Comparison of ENCODE assay signal across 8 mouse cellular contexts in genomic region chr16:26371325-26372053, GRCm38 (mm10). TPM values are rescaled to one million over a fixed set of nuclear protein-coding genes. Genes with fewer than 3 reads are reported as not detected.
DNase-seq lines count a peak whose midpoint lies in the region; ATAC-seq and TF ChIP-seq lines count a peak whose summit lies in the region.

Gene Cldn1, minus strand, starts transcription at chr16:26371841.

- peaks cover 9% of the 10 kb centered on the region; the same call in 1 of the 2 replicates for H3K4me1 ChIP-seq in forebrain, embryonic 15.5 days
- no peaks in the 10 kb centered on the region for H3K4me1 ChIP-seq in liver, embryonic 16.5 days (ENCODE audit: control insufficient read depth, low read depth, low read length)
- H3K4me1 ChIP-seq in neural tube, embryonic 12.5 days: peaks cover 5% of the 10 kb centered on the region; the same call in 1 of the 2 replicates
- H3K4me1 ChIP-seq in stomach, embryonic 16.5 days (ENCODE audit: control insufficient read depth, insufficient read depth, low read length): no peaks in the 10 kb centered on the region

- DNase-seq in cerebellum, adult 11-12 months: peak; percentile 18
- DNase-seq in heart, postnatal 10 days: peak; percentile 78 to 87
- peak; percentile 1 for DNase-seq in large intestine, adult 2 months (ENCODE audit: low read depth, low spot score)

- no peaks in the 10 kb centered on the region for H3K79me2 ChIP-seq in C2C12 (ENCODE audit: control insufficient read depth, insufficient read depth)

- no peaks in the 10 kb centered on the region for H3K79me3 ChIP-seq in C2C12 (ENCODE audit: low read depth)

- 2% methylated on average over 33 of the region's 33 CpGs for WGBS in forebrain, embryonic 15.5 days
- 4% methylated on average over 33 of the region's 33 CpGs for WGBS in large intestine, adult 2 months
- WGBS in liver, embryonic 16.5 days (ENCODE audit: insufficient replicate concordance): 4% methylated on average over 31 of the region's 33 CpGs
- WGBS in neural tube, embryonic 12.5 days: 3% methylated on average over 33 of the region's 33 CpGs
- 4% methylated on average over 33 of the region's 33 CpGs for WGBS in stomach, embryonic 16.5 days

- peak within 1 kb of the TSS; percentile 28 for H3K9ac ChIP-seq in forebrain, embryonic 15.5 days (replicated peaks)
- H3K9ac ChIP-seq in liver, embryonic 16.5 days (ENCODE audit: low read depth, low read length): peak within 1 kb of the TSS; percentile 66
- peak within 1 kb of the TSS; percentile 33 for H3K9ac ChIP-seq in neural tube, embryonic 12.5 days
- peak within 1 kb of the TSS; percentile 69 for H3K9ac ChIP-seq in stomach, embryonic 16.5 days (ENCODE audit: low read length)

- H3K4me2 ChIP-seq in forebrain, embryonic 15.5 days (replicated peaks): peak within 1 kb of the TSS; percentile 74
- H3K4me2 ChIP-seq in liver, embryonic 16.5 days (ENCODE audit: low read depth, low read length): peak within 1 kb of the TSS; percentile 16; the same call in 1 of the 2 replicates
- peak within 1 kb of the TSS; percentile 86 for H3K4me2 ChIP-seq in neural tube, embryonic 12.5 days (replicated peaks)
- peak within 1 kb of the TSS; percentile 91 for H3K4me2 ChIP-seq in stomach, embryonic 16.5 days (ENCODE audit: low read depth, low read length)

- no peak within 1 kb of the TSS for H3K4me3 ChIP-seq in C2C12 (ENCODE audit: insufficient read depth, poor library complexity, severe bottlenecking)
- H3K4me3 ChIP-seq in forebrain, embryonic 15.5 days: peak within 1 kb of the TSS; percentile 44
- H3K4me3 ChIP-seq in liver, embryonic 16.5 days (ENCODE audit: low read depth, low read length): peak within 1 kb of the TSS; percentile 57
- H3K4me3 ChIP-seq in neural tube, embryonic 12.5 days: peak within 1 kb of the TSS; percentile 39
- H3K4me3 ChIP-seq in stomach, embryonic 16.5 days (replicated peaks; ENCODE audit: low read length): peak within 1 kb of the TSS; percentile 58

- peaks cover 5% of the 10 kb centered on the region for H3K27me3 ChIP-seq in C2C12 (ENCODE audit: control insufficient read depth, insufficient read depth, insufficient read length)
- H3K27me3 ChIP-seq in forebrain, embryonic 15.5 days: no peaks in the 10 kb centered on the region
- no peaks in the 10 kb centered on the region; the same call in 1 of the 2 replicates for H3K27me3 ChIP-seq in liver, embryonic 16.5 days (ENCODE audit: control insufficient read depth, insufficient read depth, low read depth, low read length)
- H3K27me3 ChIP-seq in neural tube, embryonic 12.5 days (replicated peaks): no peaks in the 10 kb centered on the region
- H3K27me3 ChIP-seq in stomach, embryonic 16.5 days (ENCODE audit: control insufficient read depth, insufficient read depth, low read length): no peaks in the 10 kb centered on the region

- no peak within 1 kb of the TSS for H3ac ChIP-seq in C2C12 (ENCODE audit: control insufficient read depth, insufficient read length, low read depth)

- peak; percentile 86 for TF ChIP-seq CTCF in C2C12 (IDR thresholded peaks at IDR 0.05; ENCODE audit: control insufficient read depth, insufficient read depth, insufficient read length)

- ATAC-seq in forebrain, embryonic 15.5 days (replicated peaks): peak; percentile 90
- peak; percentile 40 for ATAC-seq in liver, embryonic 16.5 days (ENCODE audit: low read depth)
- ATAC-seq in neural tube, embryonic 12.5 days (ENCODE audit: low FRiP score, low read depth): peak; percentile 89
- ATAC-seq in stomach, embryonic 16.5 days (ENCODE audit: insufficient read depth, low FRiP score): peak; percentile 84

- no peaks in the 10 kb centered on the region for H3K9me3 ChIP-seq in forebrain, embryonic 15.5 days
- no peaks in the 10 kb centered on the region for H3K9me3 ChIP-seq in liver, embryonic 16.5 days (replicated peaks; ENCODE audit: control insufficient read depth, low read length)
- no peaks in the 10 kb centered on the region for H3K9me3 ChIP-seq in neural tube, embryonic 12.5 days
- no peaks in the 10 kb centered on the region for H3K9me3 ChIP-seq in stomach, embryonic 16.5 days (replicated peaks; ENCODE audit: control insufficient read depth, low read length)

- no peak within 1 kb of the TSS for H3K27ac ChIP-seq in forebrain, embryonic 15.5 days (replicated peaks)
- H3K27ac ChIP-seq in liver, embryonic 16.5 days (ENCODE audit: low read length): peak within 1 kb of the TSS; percentile 54
- H3K27ac ChIP-seq in neural tube, embryonic 12.5 days: no peak within 1 kb of the TSS
- no peak within 1 kb of the TSS for H3K27ac ChIP-seq in stomach, embryonic 16.5 days (ENCODE audit: low read length)

- intact Hi-C loops in heart, postnatal 10 days (cut with DNase I): loop anchor here (1.0 to 5.0 kb wide), 3 partner anchors 119 to 408 kb away; no protein-coding TSS in a partner anchor

- H3K36me3 ChIP-seq in C2C12 (ENCODE audit: control insufficient read depth, insufficient read depth): no peaks in the 10 kb centered on the region
- no peaks in the 10 kb centered on the region for H3K36me3 ChIP-seq in forebrain, embryonic 15.5 days
- no peaks in the 10 kb centered on the region for H3K36me3 ChIP-seq in liver, embryonic 16.5 days (ENCODE audit: control insufficient read depth, insufficient read depth)
- no peaks in the 10 kb centered on the region for H3K36me3 ChIP-seq in neural tube, embryonic 12.5 days
- H3K36me3 ChIP-seq in stomach, embryonic 16.5 days (ENCODE audit: control insufficient read depth, insufficient read depth, low read length): no peaks in the 10 kb centered on the region

TF ChIP-seq in C2C12, 6 proteins besides CTCF, POLR2A, EP300 and RAD21:
- no peak for TF ChIP-seq FOSL1 (IDR thresholded peaks at IDR 0.05; ENCODE audit: insufficient read depth, low read length, poor library complexity, severe bottlenecking)
- no peak for TF ChIP-seq MYOG (IDR thresholded peaks at IDR 0.05; ENCODE audit: control insufficient read depth, extremely low read depth, insufficient read length)
- no peak for TF ChIP-seq MAX (IDR thresholded peaks at IDR 0.05)
- TF ChIP-seq MYOD1 (IDR thresholded peaks at IDR 0.05; ENCODE audit: control insufficient read depth, insufficient read length, low read depth): no peak
- TF ChIP-seq USF1 (IDR thresholded peaks at IDR 0.05; ENCODE audit: low read depth): no peak
- TF ChIP-seq CEBPB (IDR thresholded peaks at IDR 0.05; ENCODE audit: low read depth): no peak

RNA-seq across cellular contexts. Expression of gene Cldn1, which starts in this region (rescaled TPM):
- 0.11 TPM for polyA plus RNA-seq in C2C12 (2012; fragmentation: generic; extraction: Trizol)
- polyA plus RNA-seq in forebrain, embryonic 15.5 days (2015; fragmentation: Nextera tagmentation; extraction: Ambion mirVana): 2.2 and 5.2 TPM in 2 replicates
- under 1 TPM; 0.47 to 0.72 TPM for total RNA-seq in heart, postnatal 10 days (2021)
- polyA plus RNA-seq in large intestine, adult 2 months (2012; rRNA removed): 0.14 and 0.37 TPM in 2 replicates
- polyA plus RNA-seq in liver, embryonic 16.5 days (2015; fragmentation: Nextera tagmentation; extraction: Ambion mirVana): 99.6 and 122 TPM in 2 replicates
- polyA plus RNA-seq in neural tube, embryonic 12.5 days (2016; fragmentation: Nextera tagmentation; extraction: Ambion mirVana): 2.4 and 3.0 TPM in 2 replicates
- 14.4 and 15.3 TPM in 2 replicates for polyA plus RNA-seq in stomach, embryonic 16.5 days (2015; fragmentation: Nextera tagmentation; extraction: Ambion mirVana)

Comparison
In these comparisons a context has a peak if more than half of its experiments do, and no peak if none do; other contexts are left out.
1. Peak in DNase-seq in heart, postnatal 10 days; RNA of the gene not detected or under 1 TPM.
2. Peak in DNase-seq in large intestine, adult 2 months; RNA of the gene not detected or under 1 TPM.
3. DNase-seq: peak in every context shown above with its lines; median percentile 82 in heart, postnatal 10 days; 18 in cerebellum, adult 11-12 months; 1 in large intestine, adult 2 months.
4. ATAC-seq: peak in every context shown above with its lines; median percentile 90 in forebrain, embryonic 15.5 days; 89 in neural tube, embryonic 12.5 days; 84 in stomach, embryonic 16.5 days; 40 in liver, embryonic 16.5 days.
5. H3K4me2 ChIP-seq: peak in every context shown above with its lines; median percentile 91 in stomach, embryonic 16.5 days; 86 in neural tube, embryonic 12.5 days; 74 in forebrain, embryonic 15.5 days; 16 in liver, embryonic 16.5 days.